Mouse (Mus musculus) cerebral cortex, adult 2 months (tissue): ENCODE measurements around the gene Phf23.

Experiments used
- WGBS: fragments of 180-500 bp; shearing (Covaris S2); methylation state at CpG from one replicate; pipeline ENCODE4 v1.1.7; 2018; 5-methylcytosine and 5-hydroxymethylcytosine counted together

Phf23 gene

DNA sequence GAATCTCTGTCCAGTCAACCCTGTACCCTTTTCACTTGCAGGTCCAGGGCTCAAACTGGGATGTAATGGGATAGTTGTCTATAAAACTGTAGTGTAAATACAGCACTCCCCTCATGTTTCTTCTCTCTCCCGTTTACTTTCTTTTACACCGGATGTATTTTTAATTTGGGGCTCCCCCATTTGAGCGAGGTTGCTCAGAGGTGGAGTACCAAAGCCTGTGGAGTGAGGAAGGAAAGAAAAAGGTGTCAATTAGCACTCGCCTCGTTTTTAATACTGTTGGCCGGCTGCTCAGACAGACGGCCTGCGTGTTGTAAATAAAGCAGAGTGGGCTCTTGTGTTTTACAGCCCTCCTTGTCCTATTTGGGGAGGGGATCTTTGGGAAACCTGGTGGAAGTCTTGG lies 4.1 kb downstream of the Phf23 start:
- WGBS, result 76% methylated on average over 8 of the region's 8 CpGs

DNA sequence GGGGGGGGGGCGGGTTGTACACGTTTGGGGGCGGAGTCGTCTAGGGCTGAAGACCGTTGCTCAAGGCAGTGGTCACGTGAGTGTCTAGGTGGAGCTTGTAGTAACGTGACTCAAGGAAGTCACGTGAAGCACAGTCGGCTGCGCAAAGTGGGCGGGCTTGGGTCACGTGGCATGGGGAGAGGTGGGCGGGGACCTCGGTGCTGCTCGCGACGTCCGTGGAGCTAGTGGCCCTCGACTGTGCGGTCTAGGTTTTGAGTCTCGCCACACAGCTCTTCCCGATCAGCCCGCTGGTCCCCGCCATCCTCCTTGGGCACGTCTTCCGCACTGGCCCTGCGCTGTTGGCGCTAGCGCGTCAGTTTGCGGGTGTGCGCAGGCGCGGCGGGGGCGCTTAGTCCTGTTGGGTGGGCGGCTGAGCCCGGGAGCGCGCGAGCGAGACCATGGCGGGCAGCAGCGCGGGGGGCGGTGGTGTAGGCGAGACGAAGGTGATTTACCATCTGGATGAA lies 4.9 kb downstream of the Phf23 start, which contains the start of gene Dvl2:
Dvl2 (plus strand) TSS at position 200 of the 503 bp plus-strand sequence.
- 0% methylated on average over 48 of the region's 48 CpGs for WGBS

DNA sequence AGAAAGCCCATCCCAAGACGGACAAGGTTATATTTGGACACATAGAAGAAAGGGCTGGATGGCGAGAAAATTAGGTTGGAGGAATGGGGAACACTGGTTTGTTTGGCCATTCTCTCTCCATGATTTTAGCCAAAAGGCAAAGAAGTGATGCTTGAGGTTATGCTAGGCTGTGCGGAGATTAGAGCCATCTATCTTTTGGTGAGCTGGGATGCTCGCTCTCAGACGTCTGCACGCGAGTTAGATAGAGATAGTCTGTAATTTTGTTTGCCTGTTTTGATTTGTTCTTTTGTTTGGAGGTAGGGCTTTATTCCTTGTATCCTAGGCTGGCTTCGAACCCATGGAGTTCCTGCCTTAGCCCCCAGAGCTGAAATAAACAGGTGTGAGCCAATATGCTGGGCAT lies 5.6 kb downstream of the Phf23 start:
- 6% methylated on average over 8 of the region's 8 CpGs for WGBS

DNA sequence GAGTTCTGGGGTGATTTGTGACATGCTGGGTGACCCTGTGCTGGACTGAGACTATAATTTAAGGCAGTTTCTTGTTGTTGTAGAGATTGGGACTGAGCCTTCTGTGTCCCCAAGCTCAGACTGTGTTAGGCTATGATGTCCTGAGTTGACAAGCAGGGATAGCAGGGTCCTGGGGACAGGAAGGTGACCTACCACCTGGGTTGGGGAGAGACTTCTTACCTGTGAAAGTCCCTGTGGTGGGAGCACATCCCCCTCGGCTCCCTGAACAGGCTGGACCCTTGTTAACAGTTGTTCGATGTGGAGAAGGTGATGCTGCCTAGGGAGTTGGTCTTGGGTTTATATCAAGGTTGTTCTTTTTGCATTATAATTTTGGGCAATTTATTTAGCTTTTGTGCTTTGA lies 6.9 kb downstream of the Phf23 start:
- 86% methylated on average over 2 of the region's 2 CpGs for WGBS

DNA sequence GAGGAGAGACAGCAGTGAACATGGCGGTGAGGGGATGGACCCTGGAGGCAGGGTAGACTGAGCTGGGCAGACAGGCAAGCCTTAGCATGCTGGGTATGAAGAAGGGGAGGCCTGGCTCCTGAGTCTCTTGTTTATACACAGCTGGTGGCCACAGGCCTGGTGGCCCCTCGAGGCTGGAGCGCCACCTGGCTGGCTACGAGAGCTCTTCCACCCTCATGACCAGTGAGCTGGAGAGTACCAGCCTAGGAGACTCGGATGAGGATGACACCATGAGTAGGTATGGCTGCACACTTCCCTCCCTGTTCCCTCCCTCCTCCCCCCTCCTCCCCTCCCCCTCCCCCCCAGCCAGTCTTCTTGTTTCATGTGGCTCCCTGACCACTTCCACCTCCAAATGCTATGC lies 9.9 kb downstream of the Phf23 start:
- WGBS, result 55% methylated on average over 5 of the region's 5 CpGs

DNA sequence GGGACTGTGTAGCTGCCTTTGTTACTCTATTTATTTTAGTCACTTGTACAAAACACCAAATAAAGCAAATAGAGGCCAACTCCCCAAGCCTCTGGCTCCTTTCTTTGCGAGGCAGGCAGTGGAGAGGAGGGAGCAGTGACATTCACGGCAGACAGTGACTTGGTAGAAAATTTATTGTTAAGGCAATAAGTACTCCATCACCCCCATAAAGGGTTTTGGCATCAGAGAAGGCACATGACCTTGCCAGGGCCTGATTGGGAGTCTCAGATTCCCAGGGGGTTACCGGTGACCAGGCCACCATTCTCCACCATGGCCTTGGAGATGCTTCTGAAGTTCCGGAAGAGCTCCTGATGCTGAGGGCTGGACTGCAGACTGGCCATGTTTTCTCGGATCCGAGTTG lies 14.5 kb downstream of the Phf23 start:
- WGBS, result 82% methylated on average over 6 of the region's 6 CpGs

DNA sequence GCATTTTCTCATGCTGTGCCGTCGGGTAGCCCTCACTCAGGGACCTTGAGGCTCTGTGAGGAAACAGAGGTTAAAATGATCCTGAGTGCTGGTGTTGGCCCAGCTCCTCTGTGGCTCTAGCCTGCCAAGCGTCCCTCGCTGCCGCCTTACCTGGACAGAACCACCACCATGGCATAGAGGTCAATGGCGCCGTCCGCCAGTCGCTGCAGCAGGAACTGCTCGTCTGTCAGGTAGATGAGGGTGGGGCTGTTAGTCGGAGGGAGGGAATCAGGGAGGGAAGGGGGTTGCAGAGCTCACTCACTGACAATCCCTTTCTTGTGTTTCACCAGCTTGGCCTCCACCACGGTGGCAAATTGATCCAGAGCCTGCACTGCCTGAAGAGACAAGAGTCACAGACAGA lies 15.0 kb downstream of the Phf23 start:
- 84% methylated on average over 12 of the region's 12 CpGs for WGBS

DNA sequence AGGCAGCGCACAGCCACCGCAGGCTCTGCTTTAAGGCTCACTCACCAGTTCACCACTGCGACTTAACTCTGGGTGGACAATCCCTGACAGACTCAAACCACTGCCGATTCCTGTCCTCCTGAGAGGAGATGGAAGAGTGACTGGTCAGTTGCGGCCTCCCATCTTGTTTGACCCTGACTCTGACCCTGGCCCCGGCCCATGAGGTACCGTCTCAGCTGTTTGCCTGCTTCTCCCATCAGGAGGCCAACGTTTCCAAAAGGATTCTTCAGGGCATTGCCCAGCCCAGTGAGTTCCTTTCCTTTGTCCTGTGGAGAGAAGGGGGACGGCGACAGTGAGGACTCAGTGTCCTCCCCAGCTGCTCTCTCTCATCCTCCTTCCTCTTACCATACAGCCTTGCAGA lies 15.4 kb downstream of the Phf23 start:
- WGBS, result 79% methylated on average over 10 of the region's 10 CpGs

DNA sequence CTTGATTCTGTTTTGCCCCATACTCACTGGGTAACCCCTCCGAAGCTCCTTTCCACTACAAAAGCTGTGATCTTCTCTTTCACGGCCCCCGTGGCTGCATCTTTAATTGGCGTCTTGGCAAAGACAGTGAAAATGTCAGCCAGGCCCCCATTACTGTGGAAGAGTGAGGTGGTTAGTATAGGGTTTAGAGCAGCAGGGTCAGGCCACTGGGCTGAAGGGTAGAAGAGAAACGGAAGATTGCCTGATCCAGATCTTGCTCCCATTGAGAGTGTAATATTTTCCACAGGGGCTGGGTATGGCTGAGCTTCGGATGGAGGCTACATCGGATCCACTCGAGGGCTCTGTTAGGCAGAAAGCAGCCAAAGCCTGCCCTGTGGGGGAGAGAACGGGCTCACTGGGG lies 17.4 kb downstream of the Phf23 start:
- 65% methylated on average over 9 of the region's 9 CpGs for WGBS

DNA sequence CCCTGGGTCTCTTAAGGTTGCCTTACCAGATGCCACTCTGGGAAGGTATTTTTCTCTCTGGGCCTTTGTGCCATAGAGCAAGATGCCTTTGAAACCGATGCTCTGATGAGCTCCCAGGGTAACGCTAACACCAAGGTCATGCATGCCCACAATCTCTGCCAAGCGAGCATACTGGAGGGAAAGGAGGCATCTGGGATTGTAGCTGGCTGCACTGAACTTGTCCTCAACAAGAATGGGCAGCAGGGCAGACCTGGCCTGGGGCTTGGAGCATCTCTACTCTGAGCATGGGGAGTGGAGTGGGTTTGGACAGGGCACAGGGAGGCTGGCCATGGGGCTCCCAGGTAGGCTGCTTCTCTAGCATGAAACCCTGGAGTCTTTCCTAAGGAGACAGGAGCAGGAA lies 17.8 kb downstream of the Phf23 start:
- WGBS, result 77% methylated on average over 3 of the region's 3 CpGs

DNA sequence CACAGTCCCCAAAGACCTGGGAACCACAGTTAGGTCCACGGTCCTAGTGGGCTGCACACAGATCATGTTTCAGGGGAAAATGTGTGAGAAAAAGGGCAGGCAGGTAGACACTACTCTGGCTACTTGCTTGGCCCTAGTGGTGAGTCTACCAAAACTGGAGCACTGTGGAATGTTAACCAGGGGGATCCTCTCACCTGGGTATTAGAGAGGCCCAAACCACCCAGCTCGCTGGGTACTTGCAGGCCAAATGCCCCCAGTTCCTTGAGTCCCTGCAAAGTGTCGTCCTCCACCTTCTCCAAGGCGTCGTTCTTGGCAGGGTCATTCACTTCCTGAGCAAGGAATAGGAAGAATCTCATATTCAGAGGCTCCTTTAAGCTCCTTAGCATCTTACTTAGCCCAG lies 18.5 kb downstream of the Phf23 start:
- 65% methylated on average over 5 of the region's 5 CpGs for whole genome bisulfite sequencing

DNA sequence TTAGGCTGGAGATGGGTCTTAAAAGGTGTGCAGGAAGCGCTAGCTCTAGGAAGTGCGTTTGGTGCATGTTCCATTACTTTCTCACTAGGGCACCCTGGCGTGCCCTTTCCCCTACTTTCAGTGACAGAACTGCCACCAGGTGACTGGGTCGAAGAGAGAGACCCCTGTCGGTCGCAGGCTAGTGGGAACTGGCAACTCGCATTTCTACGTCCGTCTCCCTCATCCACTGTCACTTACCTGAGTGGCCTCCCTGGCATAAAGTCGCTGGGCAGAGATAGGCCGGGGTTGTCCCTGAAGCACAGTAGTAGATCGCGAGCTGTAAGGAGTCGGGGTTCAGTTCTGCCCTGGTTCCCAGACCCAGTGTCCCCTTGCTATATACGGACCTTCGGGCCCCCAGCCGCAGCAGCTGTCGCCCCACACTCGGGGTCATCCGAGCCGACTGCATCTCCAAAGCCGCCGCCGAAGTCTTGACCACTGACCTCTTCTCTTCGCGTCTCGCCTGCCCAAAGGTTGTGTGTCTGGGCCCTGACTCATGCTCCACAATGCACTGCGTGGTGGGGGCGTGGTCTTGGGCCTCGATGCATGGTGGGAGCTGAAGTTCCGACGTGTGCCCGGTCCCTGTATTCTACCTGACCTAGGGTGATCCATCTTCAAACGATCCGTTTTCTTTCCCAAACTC lies 19.4 kb downstream of the Phf23 start, which contains the start of gene Acadvl:
Acadvl (minus strand) TSS at position 532 of the 679 bp plus-strand sequence.
- WGBS, result 2% methylated on average over 35 of the region's 35 CpGs

DNA sequence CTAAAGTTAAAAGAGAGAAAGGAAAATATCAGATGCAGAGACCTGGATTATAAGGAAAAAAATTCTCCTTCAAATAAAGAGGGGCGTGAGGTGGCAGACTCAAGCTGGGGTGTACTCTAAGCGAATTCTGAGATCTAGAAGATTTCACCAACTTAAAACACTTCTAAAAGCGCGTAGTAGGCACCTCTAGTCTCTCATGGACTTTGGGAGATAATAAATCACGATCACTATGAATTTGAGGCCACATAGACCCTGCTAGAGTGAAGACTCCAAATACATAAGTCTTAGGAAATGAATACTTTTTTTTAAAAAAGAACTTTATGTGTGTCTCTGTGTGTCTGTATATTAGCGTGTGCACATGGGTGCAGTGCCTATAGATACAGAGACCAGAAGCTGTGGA lies 20.1 kb downstream of the Phf23 start:
- 64% methylated on average over 6 of the region's 6 CpGs for WGBS

DNA sequence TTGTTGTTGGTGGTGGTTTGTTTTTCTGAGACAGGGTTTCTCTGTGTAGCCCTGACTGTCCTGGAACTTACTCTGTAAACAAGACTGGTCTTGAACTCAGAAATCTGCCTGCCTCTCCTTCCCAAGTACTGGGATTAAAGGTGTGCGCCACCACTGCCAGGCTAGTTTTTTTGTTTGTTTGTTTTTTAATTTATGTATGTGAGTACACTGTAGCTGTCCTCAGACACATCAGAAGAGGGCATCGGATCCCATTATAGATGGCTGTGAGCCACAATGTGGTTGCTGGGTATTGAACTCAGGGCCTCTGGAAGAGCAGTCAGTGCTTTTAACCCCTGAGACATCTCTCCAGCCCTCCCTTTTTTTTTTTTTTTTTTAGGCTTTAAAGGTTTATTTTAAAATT lies 20.6 kb downstream of the Phf23 start:
- 62% methylated on average over 2 of the region's 2 CpGs for WGBS

DNA sequence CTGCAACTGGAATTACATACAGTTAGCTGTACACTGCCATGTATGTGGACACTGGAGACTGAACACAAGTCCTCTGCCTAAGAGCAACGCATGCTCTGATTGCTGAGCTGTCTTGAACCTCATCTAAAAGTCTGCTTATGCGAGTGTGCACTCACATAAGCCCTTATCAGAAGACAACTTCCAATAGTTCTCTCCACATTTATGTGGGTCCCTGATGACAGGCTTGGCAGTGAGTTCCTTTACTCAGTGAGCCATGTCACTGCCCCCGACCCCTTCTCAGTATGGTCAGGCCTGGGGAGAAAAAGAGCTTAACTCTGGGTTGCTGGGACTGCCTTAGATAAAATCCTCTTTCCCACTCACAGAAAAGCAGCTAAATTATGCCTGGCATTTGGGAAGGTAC lies 21.1 kb downstream of the Phf23 start, which contains the start of gene Dlg4:
Dlg4 (plus strand) TSS at position 274 of the 400 bp plus-strand sequence.
- WGBS, result 79% methylated on average over 3 of the region's 3 CpGs

DNA sequence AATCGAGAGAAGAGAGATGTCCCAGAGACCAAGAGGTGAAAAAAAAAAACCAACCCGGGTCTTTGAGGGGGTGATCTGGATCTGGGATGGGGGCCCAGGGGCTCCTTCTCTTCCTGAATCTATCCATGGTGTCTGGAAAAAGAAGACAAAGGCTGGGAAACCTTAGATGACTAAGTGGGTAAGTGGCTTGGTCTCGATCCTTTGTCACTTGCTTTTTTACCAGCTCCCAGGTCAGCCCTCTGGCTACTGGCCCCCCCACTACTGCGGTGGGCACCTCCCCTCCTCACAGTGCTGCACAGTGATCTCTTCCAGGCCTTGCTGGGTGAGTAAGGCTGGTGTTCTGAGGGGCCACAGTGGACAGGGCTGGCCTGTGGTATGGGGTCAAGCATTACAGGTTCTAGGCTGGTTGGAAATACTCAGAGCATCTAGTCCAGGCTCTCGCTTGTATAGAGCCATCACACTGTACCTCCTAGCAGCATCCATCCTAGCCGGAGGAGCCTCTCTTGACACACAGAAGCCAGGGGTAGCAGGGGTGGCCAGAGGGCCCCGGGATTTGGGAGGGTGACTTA lies 21.7 kb downstream of the Phf23 start:
- 41% methylated on average over 7 of the region's 7 CpGs for WGBS

DNA sequence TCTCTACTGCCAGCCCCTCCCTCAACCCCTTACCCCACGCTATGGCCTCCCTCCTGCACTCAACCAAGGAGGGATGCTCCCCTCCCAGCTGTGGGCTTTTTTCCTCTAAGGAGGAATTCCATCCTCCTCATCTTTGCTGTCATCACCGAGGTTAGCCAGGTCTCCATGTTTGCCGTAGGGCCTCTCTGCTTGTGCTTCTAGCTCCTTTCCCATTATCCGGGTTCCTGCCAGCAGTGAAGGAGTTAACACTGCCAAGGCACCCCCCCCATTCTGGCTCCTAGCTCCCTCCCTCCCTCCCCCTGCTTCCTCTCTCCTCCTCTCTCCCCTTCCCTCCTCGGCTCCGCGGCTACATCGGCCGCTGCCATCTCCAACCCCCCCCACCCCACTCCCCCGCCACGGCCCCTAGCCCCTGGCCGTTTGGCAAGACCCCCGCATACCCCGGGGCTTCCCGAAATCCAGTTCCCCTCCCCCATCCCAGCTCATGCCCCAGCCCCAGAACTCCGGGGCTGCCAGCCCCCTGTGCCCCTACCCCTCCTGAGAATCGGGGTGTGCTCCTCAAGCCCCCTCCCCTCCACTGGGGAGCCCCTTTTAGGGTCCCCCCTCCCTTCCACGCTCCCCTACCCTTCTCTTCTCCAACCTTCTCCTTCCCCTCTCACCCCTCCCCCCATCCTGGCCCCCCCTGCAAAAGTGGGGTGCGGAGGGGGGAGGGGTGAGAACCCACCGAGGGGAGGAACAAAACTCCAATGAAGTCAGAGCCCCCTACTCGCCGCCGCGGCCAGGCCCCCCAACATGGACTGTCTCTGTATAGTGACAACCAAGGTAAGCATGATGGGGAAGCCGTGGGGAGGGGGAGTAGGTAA lies 22.8 kb downstream of the Phf23 start:
- WGBS, result 2% methylated on average over 25 of the region's 25 CpGs

DNA sequence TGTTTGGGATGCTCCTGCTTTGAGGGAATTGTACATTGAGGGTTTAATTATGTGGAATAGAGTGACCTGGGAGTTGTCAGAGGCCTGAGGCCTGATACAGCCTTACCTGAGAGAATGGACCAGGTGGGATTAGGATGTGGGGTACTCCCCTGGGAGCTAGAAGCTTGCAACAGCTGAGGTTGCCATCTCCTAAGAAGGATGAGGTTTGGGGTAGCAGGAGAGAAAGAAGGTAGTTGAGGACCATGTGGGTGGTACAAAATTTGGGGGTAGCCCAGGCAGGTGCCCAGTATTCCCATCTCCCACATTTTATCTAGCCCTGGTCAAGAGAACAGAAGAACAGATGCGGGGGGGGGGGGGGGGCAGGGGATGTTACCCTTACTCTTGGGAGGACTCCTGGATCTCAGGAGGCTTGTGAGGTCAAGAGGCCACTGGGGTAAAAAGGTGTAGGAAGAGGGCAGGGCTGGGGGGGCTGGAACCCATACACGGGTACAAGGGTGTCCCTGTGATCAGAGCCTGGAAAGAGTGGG lies 24.0 kb downstream of the Phf23 start:
- WGBS, result 9% methylated on average over 2 of the region's 2 CpGs

DNA sequence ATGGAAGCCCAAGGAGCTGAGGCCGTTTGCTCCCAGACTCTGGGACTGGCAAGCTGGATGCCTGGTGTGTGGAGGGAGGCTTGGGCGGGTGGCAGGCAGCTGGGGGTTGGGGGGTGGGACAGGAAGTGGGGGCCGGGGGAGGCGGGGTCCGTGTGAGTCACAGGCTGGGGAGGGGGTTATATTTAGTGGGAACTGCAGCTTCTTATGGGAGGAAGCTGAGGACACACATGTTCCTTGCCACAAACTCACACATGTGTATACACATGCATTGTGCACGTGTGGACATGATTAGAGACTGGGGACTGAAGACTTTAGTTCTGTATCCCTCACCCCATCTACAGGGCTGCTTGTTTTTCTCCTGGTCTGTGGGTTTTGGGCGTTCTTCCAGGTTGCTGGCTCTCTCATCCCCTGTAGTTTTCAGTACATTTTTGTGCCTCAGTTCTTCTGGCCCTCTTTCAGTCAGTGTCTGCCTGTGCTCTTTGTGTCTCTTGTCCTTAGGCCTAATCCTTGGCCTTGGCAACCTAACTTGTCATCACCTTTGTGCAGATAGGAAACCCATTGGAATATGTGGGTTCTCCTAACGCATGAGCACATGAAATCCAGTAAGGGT lies 24.6 kb downstream of the Phf23 start:
- WGBS, result 7% methylated on average over 8 of the region's 8 CpGs

DNA sequence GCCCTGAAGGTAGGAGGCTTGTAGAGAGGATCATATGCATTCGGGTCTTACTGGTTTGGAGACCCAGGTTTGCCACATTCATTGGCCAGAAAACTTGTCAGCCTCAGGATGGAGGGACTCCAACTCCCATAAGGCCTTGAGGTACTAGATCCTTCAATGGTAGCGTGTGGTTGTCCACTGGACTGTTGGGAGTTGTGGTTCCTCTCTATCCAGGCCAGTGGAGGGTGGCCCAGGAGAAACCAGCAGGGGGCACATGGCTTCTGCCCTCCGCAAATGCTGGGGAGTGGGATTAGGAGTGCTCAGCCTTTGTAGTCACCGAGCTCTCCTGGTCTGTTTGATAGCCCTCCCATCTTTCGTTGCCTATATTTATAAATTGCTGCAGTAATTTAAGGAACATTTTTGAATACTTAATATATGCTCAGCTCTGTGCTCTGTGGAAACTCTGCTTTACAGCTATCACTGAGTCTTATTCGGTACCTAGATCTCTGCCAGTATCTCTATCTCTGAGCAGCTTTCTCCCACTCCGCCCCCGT lies 25.2 kb downstream of the Phf23 start:
- under 1% methylated on average over 8 of the region's 8 CpGs for WGBS
